Mouse (Mus musculus) CH12.LX (cell line): Measurements from ENCODE around the gene Gm11084.

ENCODE experiments used
- BHLHE40 ChIP-seq: IDR thresholded peaks from 2 replicates; pipeline ENCODE4 v1.6.1; 2011; ENCODE audit warnings: mild to moderate bottlenecking, low read depth, low read length, improper control_type of control experiment
- E2F4 ChIP-seq: IDR thresholded peaks from 2 replicates; pipeline ENCODE4 v1.6.1; 2011; ENCODE audit warnings: low read depth, low read length, improper control_type of control experiment; ENCODE audit not compliant: insufficient replicate concordance
- EP300 ChIP-seq: IDR thresholded peaks from 2 replicates; pipeline ENCODE4 v1.6.1; 2011; ENCODE audit warnings: low read length, improper control_type of control experiment
- HCFC1 ChIP-seq: IDR thresholded peaks from 2 replicates; pipeline ENCODE4 v1.6.1; 2012; ENCODE audit warnings: low read depth, mild to moderate bottlenecking, inconsistent platforms, low read length, improper control_type of control experiment
- KAT2A ChIP-seq: IDR thresholded peaks from 2 replicates; pipeline ENCODE4 v1.6.1; 2012; ENCODE audit warnings: low read length, improper control_type of control experiment, inconsistent platforms; ENCODE audit not compliant: insufficient replicate concordance
- MYC ChIP-seq: IDR thresholded peaks from 2 replicates; pipeline ENCODE4 v1.6.1; 2011; ENCODE audit warnings: low read depth, mild to moderate bottlenecking, improper control_type of control experiment, low read length
- POLR2A ChIP-seq: IDR thresholded peaks from 2 replicates; pipeline ENCODE4 v1.6.1; 2011; ENCODE audit warnings: low read depth, mild to moderate bottlenecking, improper control_type of control experiment, low read length
- TBP ChIP-seq: conservative IDR thresholded peaks from 2 replicates; pipeline ENCODE4 v1.6.1; 2011; ENCODE audit warnings: low read depth, low read length, improper control_type of control experiment
- TCF12 ChIP-seq: IDR thresholded peaks from 2 replicates; pipeline ENCODE4 v1.6.1; 2014; ENCODE audit warnings: low read depth, mild to moderate bottlenecking, inconsistent platforms, low read length, improper control_type of control experiment
- USF2 ChIP-seq: conservative IDR thresholded peaks from 2 replicates; pipeline ENCODE4 v1.6.1; 2011; ENCODE audit warnings: low read depth, low read length, improper control_type of control experiment
- ZMIZ1 ChIP-seq: IDR thresholded peaks from 2 replicates; pipeline ENCODE4 v1.6.1; 2012; ENCODE audit warnings: low read depth, mild to moderate bottlenecking, inconsistent platforms, low read length, improper control_type of control experiment

DNA sequence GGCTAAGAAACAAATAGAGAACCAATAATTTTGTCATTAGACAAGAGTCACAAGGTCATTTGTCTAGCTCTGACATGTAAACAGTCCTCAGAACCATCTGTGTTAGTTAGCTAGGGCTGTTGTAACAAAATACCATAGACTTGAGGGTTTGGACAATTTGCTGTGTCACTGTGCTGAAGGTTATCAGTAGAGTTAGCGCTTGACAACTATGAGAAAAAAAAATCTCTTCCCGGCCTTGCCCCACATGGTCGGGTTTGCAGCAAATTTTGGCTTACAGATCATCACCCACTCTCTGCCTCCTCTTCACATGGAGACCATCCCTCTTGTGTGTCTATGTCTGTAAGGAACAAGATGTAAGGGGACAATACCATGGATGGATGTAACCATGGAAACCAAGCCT, 41.5 kb upstream of the Gm11084 start:
- TF ChIP-seq EP300 (no peak), TBP (no peak), TCF12 (no peak), MYC (no peak), HCFC1 (no peak), ZMIZ1 (no peak), POLR2A (no peak), E2F4 (no peak), KAT2A (no peak), BHLHE40 (no peak), USF2 (no peak)
